Mouse (Mus musculus) E14TG2a.4 (cell line): ENCODE data around the gene Gtf2e1.

Experiments
- CTCF ChIP-seq: conservative IDR thresholded peaks from 2 replicates; pipeline ENCODE4 v1.5.1; 2014; ENCODE audit warnings: low read length
- POU5F1 ChIP-seq: IDR thresholded peaks from 2 replicates; pipeline ENCODE4 v1.6.1; 2014; ENCODE audit warnings: low read length, borderline replicate concordance

DNA sequence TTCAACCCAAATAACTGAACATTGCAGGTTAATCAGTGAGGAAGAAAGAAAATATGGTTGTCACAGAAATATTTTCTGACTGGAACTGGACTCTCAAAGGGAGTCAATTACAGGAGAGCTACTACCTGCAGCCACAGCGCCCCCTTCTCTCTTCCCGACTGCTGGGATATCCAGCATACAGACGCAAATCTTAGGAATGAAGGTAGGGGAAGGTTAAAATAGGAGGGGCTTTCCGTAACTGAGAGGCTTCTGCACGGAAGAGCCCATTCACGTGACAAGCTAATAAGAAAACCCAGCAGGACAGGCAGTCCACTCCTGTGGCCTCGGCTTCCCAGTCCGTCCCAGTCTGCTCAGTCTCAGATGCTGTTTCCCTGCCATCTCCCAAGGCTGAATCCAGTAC, 24.9 kb downstream of the Gtf2e1 start:
- TF ChIP-seq CTCF: no peak
- no peak for TF ChIP-seq POU5F1
